Mouse (Mus musculus): Measurements from ENCODE around the gene 1700025C18Rik. TPM values are rescaled to one million over a fixed set of nuclear protein-coding genes. Genes with fewer than 3 reads are reported as not detected.

Gene 1700025C18Rik
- polyA plus RNA-seq, 1 experiment from 2014 or later, result not detected

Other genes starting within 250 kb of the 1700025C18Rik start
- 44.8 and 47.5 TPM in 2 replicates for gene Pltp, start 233.0 kb downstream of the 1700025C18Rik start, polyA plus RNA-seq (2015; fragmentation: Nextera tagmentation; extraction: Ambion mirVana)
- 74.9 and 79.7 TPM in 2 replicates for gene Pcif1, start 211.4 kb downstream of the 1700025C18Rik start, polyA plus RNA-seq (2015; fragmentation: Nextera tagmentation; extraction: Ambion mirVana)
- 15.1 and 16.2 TPM in 2 replicates for gene Zfp335, start 179.0 kb downstream of the 1700025C18Rik start, polyA plus RNA-seq (2015; fragmentation: Nextera tagmentation; extraction: Ambion mirVana)
- 2.5 and 3.2 TPM in 2 replicates for gene Mmp9, start 150.0 kb downstream of the 1700025C18Rik start, polyA plus RNA-seq (2015; fragmentation: Nextera tagmentation; extraction: Ambion mirVana)
- 0.85 and 0.94 TPM in 2 replicates for gene Slc12a5, start 129.9 kb downstream of the 1700025C18Rik start, polyA plus RNA-seq (2015; fragmentation: Nextera tagmentation; extraction: Ambion mirVana)
- gene Ncoa5, start 55.9 kb downstream of the 1700025C18Rik start, polyA plus RNA-seq (2015; fragmentation: Nextera tagmentation; extraction: Ambion mirVana), result 69.8 and 79.5 TPM in 2 replicates
- gene Cd40, start 35.1 kb downstream of the 1700025C18Rik start, polyA plus RNA-seq (2015; fragmentation: Nextera tagmentation; extraction: Ambion mirVana), result 9.3 and 12.5 TPM in 2 replicates
- gene Cdh22, start 144.1 kb upstream of the 1700025C18Rik start, polyA plus RNA-seq (2015; fragmentation: Nextera tagmentation; extraction: Ambion mirVana), result 0.77 and 0.98 TPM in 2 replicates
- 62.4 and 62.8 TPM in 2 replicates for gene Slc35c2, start 197.1 kb upstream of the 1700025C18Rik start, polyA plus RNA-seq (2015; fragmentation: Nextera tagmentation; extraction: Ambion mirVana)
- 88.4 and 93.7 TPM in 2 replicates for gene Elmo2, start 235.7 kb upstream of the 1700025C18Rik start, polyA plus RNA-seq (2015; fragmentation: Nextera tagmentation; extraction: Ambion mirVana)